In genomic region chr8:71702923-71703322, GRCm38 (mm10) we compare ENCODE assay signal across 17 mouse cellular contexts. TPM values are rescaled to one million over a fixed set of nuclear protein-coding genes. Genes with fewer than 3 reads are reported as not detected.
DNase-seq lines count a peak whose midpoint lies in the region; ATAC-seq and TF ChIP-seq lines count a peak whose summit lies in the region.
"Had no signal": no experiment of that assay in that cellular context is flagged by ENCODE, and none has a peak within 500 bp of the region (broad histone marks: within the 10 kb centered on the region; RNA-seq: fewer than 3 reads in every experiment).

No protein-coding gene starts in this region.

- peak; percentile 42 for TF ChIP-seq CTCF in liver, embryonic 14.5 days (IDR thresholded peaks at IDR 0.05; ENCODE audit: low read depth)

- H3K27ac ChIP-seq in liver, embryonic 14.5 days, result peak overlapping the region; percentile 91
- H3K27ac ChIP-seq in stomach, embryonic 16.5 days (ENCODE audit: low read length), result peak overlapping the region; percentile 77
- H3K27ac ChIP-seq: embryonic facial prominence, embryonic 15.5 days; lung, embryonic 15.5 days; midbrain, embryonic 10.5 days had no signal

- peaks cover 24 to 35% of the 10 kb centered on the region in 2 experiments for H3K4me1 ChIP-seq in liver, embryonic 14.5 days (replicated peaks; ENCODE audit: control insufficient read depth in 2 of 2, insufficient read depth in 2 of 2, low read length in 1 of 2)
- H3K4me1 ChIP-seq in stomach, embryonic 16.5 days (ENCODE audit: control insufficient read depth, insufficient read depth, low read length), result peaks cover 15% of the 10 kb centered on the region

- 30% methylated on average over 3 of the region's 3 CpGs for WGBS in liver, embryonic 14.5 days (ENCODE audit: insufficient replicate concordance)
- 63% methylated on average over 3 of the region's 3 CpGs for WGBS in stomach, embryonic 16.5 days

- peak; percentile 56 for DNase-seq in spleen, adult 12 weeks (ENCODE audit: low spot score)
- no peak for DNase-seq in spleen, adult 18-20 months
- DNase-seq in liver, embryonic 14.5 days (ENCODE audit: low read depth in 3 of 3, low spot score in 3 of 3), result peak; percentile 71 to 75 (median 74)
- no peak for DNase-seq in frontal cortex, adult 2 months (ENCODE audit: extremely low spot score in 1 of 2, low spot score in 1 of 2)
- DNase-seq in cerebellum, postnatal 10 days, result no peak
- no peak for DNase-seq in layer of hippocampus, postnatal 36 days
- DNase-seq: forebrain, postnatal 0 days; heart, postnatal 4 days; kidney, postnatal 14 days had no signal

- peak overlapping the region; percentile 54 to 72 for H3K4me3 ChIP-seq in liver, embryonic 14.5 days (ENCODE audit: insufficient read depth in 1 of 2, low read depth in 2 of 2, low read length in 2 of 2)
- no peak overlapping the region for H3K4me3 ChIP-seq in stomach, embryonic 16.5 days (replicated peaks; ENCODE audit: low read length)
- H3K4me3 ChIP-seq: embryonic facial prominence, embryonic 15.5 days; lung, embryonic 15.5 days; midbrain, embryonic 10.5 days had no signal

- peak; percentile 76 for TF ChIP-seq EP300 in liver, embryonic 14.5 days (IDR thresholded peaks at IDR 0.05; ENCODE audit: low read depth)

- peak overlapping the region; percentile 79 for H3K9ac ChIP-seq in liver, embryonic 14.5 days (replicated peaks)
- H3K9ac ChIP-seq in stomach, embryonic 16.5 days (ENCODE audit: low read length), result peak overlapping the region; percentile 9; the same call in 1 of the 2 replicates
- H3K9ac ChIP-seq: embryonic facial prominence, embryonic 15.5 days; forebrain, postnatal 0 days; lung, embryonic 15.5 days had no signal

- peak; percentile 95 for ATAC-seq in erythroid progenitor cell, adult 5-6 weeks (replicated peaks; ENCODE audit: low FRiP score, poor library complexity, severe bottlenecking)
- peak; percentile 96 for ATAC-seq in liver, embryonic 14.5 days (ENCODE audit: insufficient read depth)
- peak; percentile 66; the same call in 1 of the 2 replicates for ATAC-seq in stomach, embryonic 16.5 days (ENCODE audit: insufficient read depth, low FRiP score)
- ATAC-seq: forebrain, postnatal 0 days had no signal

- H3K27me3 ChIP-seq in liver, embryonic 14.5 days (ENCODE audit: control insufficient read depth, insufficient read depth, low read length), result peaks cover 19% of the 10 kb centered on the region
- peaks cover 18% of the 10 kb centered on the region for H3K27me3 ChIP-seq in stomach, embryonic 16.5 days (ENCODE audit: control insufficient read depth, insufficient read depth, low read length)

- no peaks in the 10 kb centered on the region for H3K9me3 ChIP-seq in liver, embryonic 14.5 days (ENCODE audit: control insufficient read depth, low read length)
- no peaks in the 10 kb centered on the region for H3K9me3 ChIP-seq in stomach, embryonic 16.5 days (replicated peaks; ENCODE audit: control insufficient read depth, low read length)
- H3K9me3 ChIP-seq: embryonic facial prominence, embryonic 15.5 days; G1E; lung, embryonic 15.5 days; midbrain, embryonic 10.5 days had no signal

- H3K36me3 ChIP-seq in liver, embryonic 14.5 days (replicated peaks; ENCODE audit: control insufficient read depth, insufficient read depth, low read depth), result no peaks in the 10 kb centered on the region
- no peaks in the 10 kb centered on the region for H3K36me3 ChIP-seq in stomach, embryonic 16.5 days (ENCODE audit: control insufficient read depth, insufficient read depth, low read length)
- H3K36me3 ChIP-seq: embryonic facial prominence, embryonic 15.5 days; G1E; lung, embryonic 15.5 days; midbrain, embryonic 10.5 days had no signal

- H3K4me2 ChIP-seq in liver, embryonic 14.5 days (ENCODE audit: low read depth), result peak overlapping the region; percentile 80
- 0 out of 2 replicates have a peak overlapping the region, but pooled peaks have one; percentile 3 for H3K4me2 ChIP-seq in stomach, embryonic 16.5 days (ENCODE audit: low read depth, low read length)
- H3K4me2 ChIP-seq: embryonic facial prominence, embryonic 15.5 days; lung, embryonic 15.5 days had no signal

RNA-seq across cellular contexts. Expression of gene B3gnt3, which starts 1.3 kb away (rescaled TPM):
- total RNA-seq in erythroid progenitor cell, adult 5-6 weeks (2015; ENCODE audit: low replicate concordance), result 12.2 and 12.3 TPM in 2 replicates
- 10.9 and 14.4 TPM in 2 replicates for total RNA-seq in erythroid progenitor cell, adult 5-6 weeks (2017; ENCODE audit: low replicate concordance)
- 2.2 and 2.5 TPM in 2 replicates for polyA plus RNA-seq in liver, embryonic 14.5 days (2012; rRNA removed)
- 1.8 and 2.0 TPM in 2 replicates for polyA plus RNA-seq in liver, embryonic 14.5 days (2014; fragmentation: Nextera tagmentation; extraction: Ambion mirVana)
- polyA plus RNA-seq in stomach, embryonic 16.5 days (2015; fragmentation: Nextera tagmentation; extraction: Ambion mirVana), result 12.2 and 15.0 TPM in 2 replicates
- polyA plus RNA-seq in frontal cortex, adult 2 months (2012; rRNA removed), result 0.71 and 1.0 TPM in 2 replicates
- total RNA-seq in layer of hippocampus, postnatal 36 days (2021), result under 1 TPM; 0.40 to 0.91 TPM
- total RNA-seq: granulocyte monocyte progenitor cell, adult 5-6 weeks had no signal
- polyA plus RNA-seq: G1E had no signal

RNA-seq across cellular contexts. Expression of gene Insl3, which starts 13.9 kb away (rescaled TPM):
- 3.6 TPM in 1 of 2 replicates, not detected in the other for total RNA-seq in erythroid progenitor cell, adult 5-6 weeks (2015; ENCODE audit: low replicate concordance)
- not detected in 2 replicates for total RNA-seq in erythroid progenitor cell, adult 5-6 weeks (2017; ENCODE audit: low replicate concordance)
- polyA plus RNA-seq in liver, embryonic 14.5 days (2012; rRNA removed), result 0.48 and 0.73 TPM in 2 replicates
- polyA plus RNA-seq in liver, embryonic 14.5 days (2014; fragmentation: Nextera tagmentation; extraction: Ambion mirVana), result 1.2 and 1.5 TPM in 2 replicates
- polyA plus RNA-seq in stomach, embryonic 16.5 days (2015; fragmentation: Nextera tagmentation; extraction: Ambion mirVana), result 1.1 and 1.7 TPM in 2 replicates
- polyA plus RNA-seq in frontal cortex, adult 2 months (2012; rRNA removed), result 1.4 and 1.8 TPM in 2 replicates
- 1 to 10 TPM in 1 of 2 experiments, not detected in 1; 3.6 TPM for total RNA-seq in layer of hippocampus, postnatal 36 days (2021)

RNA-seq across cellular contexts. Expression of gene Fcho1, which starts 22.6 kb away (rescaled TPM):
- 152 and 165 TPM in 2 replicates for total RNA-seq in erythroid progenitor cell, adult 5-6 weeks (2015; ENCODE audit: low replicate concordance)
- total RNA-seq in erythroid progenitor cell, adult 5-6 weeks (2017; ENCODE audit: low replicate concordance), result 245 and 276 TPM in 2 replicates
- polyA plus RNA-seq in liver, embryonic 14.5 days (2012; rRNA removed), result 24.1 and 24.6 TPM in 2 replicates
- polyA plus RNA-seq in liver, embryonic 14.5 days (2014; fragmentation: Nextera tagmentation; extraction: Ambion mirVana), result 14.7 and 18.6 TPM in 2 replicates
- 6.1 and 7.0 TPM in 2 replicates for polyA plus RNA-seq in stomach, embryonic 16.5 days (2015; fragmentation: Nextera tagmentation; extraction: Ambion mirVana)
- 201 and 208 TPM in 2 replicates for polyA plus RNA-seq in frontal cortex, adult 2 months (2012; rRNA removed)
- total RNA-seq in layer of hippocampus, postnatal 36 days (2021), result 100 to 1,000 TPM; 103 to 114 TPM
- polyA plus RNA-seq: C2C12 had no signal

RNA-seq across cellular contexts. Expression of gene Jak3, which starts 26.8 kb away (rescaled TPM):
- total RNA-seq in erythroid progenitor cell, adult 5-6 weeks (2015; ENCODE audit: low replicate concordance), result 2.1 and 5.4 TPM in 2 replicates
- total RNA-seq in erythroid progenitor cell, adult 5-6 weeks (2017; ENCODE audit: low replicate concordance), result 0.68 and 0.90 TPM in 2 replicates
- 3.8 and 4.0 TPM in 2 replicates for polyA plus RNA-seq in liver, embryonic 14.5 days (2012; rRNA removed)
- 3.0 and 3.1 TPM in 2 replicates for polyA plus RNA-seq in liver, embryonic 14.5 days (2014; fragmentation: Nextera tagmentation; extraction: Ambion mirVana)
- polyA plus RNA-seq in stomach, embryonic 16.5 days (2015; fragmentation: Nextera tagmentation; extraction: Ambion mirVana), result 9.3 and 9.5 TPM in 2 replicates
- 5.6 and 5.7 TPM in 2 replicates for polyA plus RNA-seq in frontal cortex, adult 2 months (2012; rRNA removed)
- total RNA-seq in layer of hippocampus, postnatal 36 days (2021), result 1 to 10 TPM; 5.2 TPM

RNA-seq across cellular contexts. Expression of gene Unc13a, which starts 31.4 kb away (rescaled TPM):
- total RNA-seq in erythroid progenitor cell, adult 5-6 weeks (2015; ENCODE audit: low replicate concordance), result not detected in 2 replicates
- not detected in 2 replicates for total RNA-seq in erythroid progenitor cell, adult 5-6 weeks (2017; ENCODE audit: low replicate concordance)
- polyA plus RNA-seq in liver, embryonic 14.5 days (2012; rRNA removed), result 0.13 and 0.15 TPM in 2 replicates
- 0.18 and 0.34 TPM in 2 replicates for polyA plus RNA-seq in liver, embryonic 14.5 days (2014; fragmentation: Nextera tagmentation; extraction: Ambion mirVana)
- polyA plus RNA-seq in stomach, embryonic 16.5 days (2015; fragmentation: Nextera tagmentation; extraction: Ambion mirVana), result 1.1 and 1.2 TPM in 2 replicates
- 172 and 176 TPM in 2 replicates for polyA plus RNA-seq in frontal cortex, adult 2 months (2012; rRNA removed)
- 100 to 1,000 TPM; 268 to 288 TPM for total RNA-seq in layer of hippocampus, postnatal 36 days (2021)

Comparison
In these comparisons a context has a peak if more than half of its experiments do, and no peak if none do; other contexts are left out.
1. DNase-seq: peak in spleen, adult 12 weeks (single experiment) and liver, embryonic 14.5 days (3 of 3); none in spleen, adult 18-20 months (0 of 2), frontal cortex, adult 2 months (0 of 2), cerebellum, postnatal 10 days (0 of 2) and layer of hippocampus, postnatal 36 days (0 of 2).
2. Peak in every context shown above with its lines, with median percentiles within 50 percentile points of each other: ATAC-seq.